Mouse (Mus musculus) ovary, postnatal 10 days (tissue): ENCODE measurements around the gene Rpa3.
A peak's percentile ranks its signal among the peaks of the same experiment; 100 is the strongest.

Experiments used
- DNase-seq: peaks from one replicate; pipeline ENCODE4 v3.0.0; 2022; ENCODE audit warnings: low spot score

Rpa3 gene

DNA sequence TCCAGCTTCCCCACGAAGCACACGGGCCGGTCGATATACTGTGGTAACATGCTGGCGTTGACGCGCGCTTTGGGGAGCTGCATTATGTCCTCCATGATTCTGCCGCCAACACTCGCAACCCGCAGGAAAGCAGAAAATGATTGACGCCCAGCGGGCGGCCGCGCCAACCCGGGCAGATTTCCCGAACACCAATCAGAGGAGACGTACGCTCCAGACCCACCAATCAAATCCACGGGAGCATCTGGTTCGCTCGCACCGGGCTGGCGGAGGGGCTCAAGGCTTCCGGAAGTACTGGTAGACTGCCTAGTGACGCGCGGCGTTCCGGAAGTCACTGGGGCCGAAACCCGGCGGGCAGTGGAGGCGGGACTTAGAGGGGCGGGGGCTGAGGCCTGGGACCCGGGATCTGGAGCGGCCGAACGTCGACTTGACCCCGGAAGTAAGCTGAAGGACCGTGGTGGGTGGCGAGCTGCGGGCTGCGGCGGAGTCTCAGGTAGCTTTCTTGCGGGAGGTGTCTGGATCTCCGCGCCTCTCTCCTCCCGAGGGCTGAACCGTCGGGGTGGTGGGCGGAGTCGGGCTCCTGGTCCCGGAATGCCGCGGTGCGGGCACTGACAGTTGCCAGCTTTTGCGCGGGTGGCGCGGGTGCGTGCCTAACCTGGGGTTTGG is at the start of gene Rpa3, which contains the start of the genes Umad1 and Gm45062:
TSS of gene Rpa3 (minus strand) at position 170 of the 663 bp plus-strand sequence.
TSS of gene Umad1 (plus strand) at position 285 of the 663 bp plus-strand sequence.
TSS of gene Gm45062 (plus strand) at position 447 of the 663 bp plus-strand sequence.
- peak; percentile 90 for DNase-seq

GRCm38 (mm10) chr6:8307878-8308775 is 49.2 kb upstream of the Rpa3 start:
- DNase-seq: no peak

- no peak for DNase-seq
Observed at GRCm38 (mm10) chr6:8299066-8299863, 40.3 kb upstream of the Rpa3 start.

DNA sequence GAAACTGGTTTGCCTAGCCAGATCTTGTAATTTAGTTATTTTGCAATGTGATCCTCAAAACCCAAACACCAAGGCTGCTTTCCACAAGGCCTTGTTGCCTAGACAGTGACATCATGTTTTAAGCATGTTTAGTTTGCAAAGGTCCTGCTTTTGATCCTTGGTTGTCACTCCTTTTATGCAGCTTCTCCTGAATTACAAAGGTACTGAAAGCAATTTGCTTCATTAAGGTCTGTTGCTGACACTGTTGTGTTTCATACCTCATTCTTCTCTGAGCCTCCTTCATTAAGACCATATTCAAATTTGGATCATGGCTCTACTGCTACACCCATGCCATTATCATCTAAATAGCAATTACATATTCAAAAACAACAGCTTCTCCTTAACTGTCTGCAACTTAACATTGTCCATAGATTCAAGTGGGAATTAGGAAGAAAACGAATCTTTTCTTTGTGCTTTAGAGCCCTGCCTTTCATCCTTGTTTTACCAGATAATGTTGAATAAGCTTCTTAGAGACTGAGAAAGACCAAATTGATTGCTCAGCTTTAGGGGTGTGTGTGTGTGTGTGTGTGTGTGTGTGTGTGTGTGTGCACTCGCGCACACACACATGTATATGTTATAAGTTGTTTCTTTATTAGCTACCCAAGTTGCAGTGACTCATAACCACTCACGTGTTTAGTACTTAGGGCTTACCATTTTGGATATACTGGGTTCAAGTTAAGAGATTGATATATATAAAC is 35.2 kb upstream of the Rpa3 start:
- no peak for DNase-seq

DNA sequence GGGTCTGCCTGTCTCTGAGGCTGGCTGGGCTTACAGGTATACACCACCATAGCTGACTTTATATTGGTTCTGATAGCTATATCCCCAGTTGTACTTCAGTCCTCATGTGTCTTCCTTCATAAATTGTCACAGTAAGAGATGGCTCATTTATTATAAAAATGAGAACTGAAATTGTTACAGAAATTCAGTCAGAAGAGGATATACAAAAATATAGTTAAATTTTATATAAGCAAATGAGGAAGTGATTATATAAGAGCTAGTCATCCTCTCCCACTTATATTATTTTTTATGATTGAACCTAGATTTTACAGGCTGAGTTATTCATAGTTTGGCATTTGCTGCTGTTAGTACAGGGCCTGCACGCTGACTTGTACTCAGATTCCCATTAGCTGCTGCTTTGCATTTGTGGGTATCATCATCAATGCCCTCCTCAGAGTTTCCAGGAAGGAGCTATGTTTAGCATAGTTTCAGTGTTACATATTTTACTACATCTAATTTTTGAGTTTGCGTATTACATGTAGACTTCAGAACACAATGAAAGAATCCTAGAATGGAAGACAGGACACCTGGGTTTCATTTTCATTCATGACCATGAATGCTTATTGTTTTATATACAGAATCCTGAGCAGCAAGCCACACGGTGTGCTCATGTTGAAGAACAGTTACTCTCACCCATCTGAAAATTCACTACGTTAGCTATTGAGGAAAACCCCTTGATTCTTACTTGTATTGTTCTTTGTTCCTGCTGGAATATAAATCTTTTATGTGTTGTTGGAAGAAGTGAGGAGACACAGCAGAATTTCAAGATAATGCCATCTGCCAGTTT is 30.0 kb upstream of the Rpa3 start:
- no peak for DNase-seq

DNA sequence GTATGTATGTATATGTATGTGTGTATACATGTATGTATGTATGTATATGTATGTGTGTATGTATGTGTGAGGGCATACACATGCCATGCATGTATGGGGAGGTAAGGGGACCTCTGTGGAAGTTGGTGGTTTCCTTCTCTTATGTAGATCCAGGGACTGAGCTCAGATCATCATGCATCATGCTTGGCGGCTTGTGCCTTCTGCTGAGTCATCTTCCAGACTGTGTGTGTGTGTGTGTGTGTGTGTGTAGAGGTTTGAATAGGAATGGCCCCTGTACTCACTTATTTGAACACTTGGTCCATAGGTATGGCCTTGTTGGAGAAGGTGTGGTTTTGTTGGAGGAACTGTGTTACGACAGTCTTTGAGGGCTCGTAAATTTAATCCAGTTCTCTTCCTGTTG is 27.2 kb upstream of the Rpa3 start:
- DNase-seq: no peak

DNA sequence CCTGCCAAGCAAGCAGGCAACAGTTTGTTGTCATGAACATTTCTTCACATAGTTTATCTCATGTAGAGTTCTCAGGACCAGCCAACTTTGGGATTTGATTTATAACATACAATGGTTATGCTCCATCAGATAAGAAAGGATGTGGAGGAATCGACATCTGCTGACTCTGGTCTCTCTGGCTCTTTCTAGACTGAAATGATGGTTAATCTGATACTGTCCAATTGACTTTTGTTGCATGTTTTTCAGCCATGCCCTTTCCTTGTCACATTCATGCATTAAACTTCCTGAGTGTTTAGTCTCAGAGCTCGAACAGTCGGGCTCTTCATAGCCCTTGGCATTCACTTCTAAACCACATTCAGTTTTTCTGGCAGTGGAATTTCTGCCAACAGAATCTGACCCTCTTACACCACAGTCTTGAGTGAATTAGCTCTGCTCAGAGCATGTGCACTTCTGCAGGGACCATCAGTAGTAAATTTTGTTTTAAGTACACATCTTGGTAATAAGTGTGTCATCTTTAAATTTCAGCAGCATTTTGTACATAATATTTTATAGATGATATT is 26.5 kb upstream of the Rpa3 start:
- DNase-seq: no peak

- no peak for DNase-seq
Observed at GRCm38 (mm10) chr6:8283255-8283654, 24.3 kb upstream of the Rpa3 start.

GRCm38 (mm10) chr6:8278426-8279002 is 19.5 kb upstream of the Rpa3 start:
- no peak for DNase-seq

DNA sequence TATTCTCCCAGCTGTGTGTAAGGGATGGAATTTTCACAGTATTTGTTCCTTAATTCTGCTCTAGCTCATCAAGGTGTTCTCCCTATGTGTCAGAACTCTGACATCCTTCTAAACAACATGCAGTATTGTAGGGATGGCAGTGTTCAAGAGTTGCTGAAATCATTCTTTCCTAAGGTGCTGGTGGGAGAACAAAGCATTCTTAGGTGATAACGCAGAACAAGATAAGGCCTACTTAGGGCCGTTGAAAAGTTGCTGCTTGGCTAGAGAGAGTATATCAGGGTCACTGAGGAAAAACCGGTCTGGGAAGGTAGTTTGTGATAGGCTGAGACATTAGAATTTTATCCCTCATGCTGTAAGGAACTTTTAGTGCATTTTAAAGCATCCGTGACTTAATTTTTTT is 17.5 kb upstream of the Rpa3 start:
- DNase-seq: no peak

GRCm38 (mm10) chr6:8275098-8275497 is 16.1 kb upstream of the Rpa3 start:
- DNase-seq: peak; percentile 12

GRCm38 (mm10) chr6:8274387-8275054 is 15.5 kb upstream of the Rpa3 start:
- no peak for DNase-seq

DNA sequence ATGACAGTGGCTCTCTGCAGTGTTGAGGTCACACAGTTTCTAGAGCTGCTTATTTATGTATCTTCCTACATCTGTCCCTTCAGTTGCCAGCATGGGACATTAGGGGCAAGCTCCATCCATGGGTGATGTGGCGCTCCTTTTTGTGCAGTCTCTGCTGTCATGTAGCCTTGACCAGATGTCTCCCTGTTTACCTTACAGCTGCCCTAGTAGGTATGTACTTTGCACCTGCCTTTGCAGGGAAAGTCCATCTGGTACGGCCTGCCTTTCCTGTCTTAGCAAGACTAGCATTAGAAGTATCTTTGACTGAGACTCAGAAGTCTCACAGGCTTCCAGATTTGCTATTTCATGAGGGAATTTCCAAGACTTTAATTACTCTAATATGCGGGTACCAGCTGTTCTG is 12.1 kb upstream of the Rpa3 start:
- no peak for DNase-seq

DNA sequence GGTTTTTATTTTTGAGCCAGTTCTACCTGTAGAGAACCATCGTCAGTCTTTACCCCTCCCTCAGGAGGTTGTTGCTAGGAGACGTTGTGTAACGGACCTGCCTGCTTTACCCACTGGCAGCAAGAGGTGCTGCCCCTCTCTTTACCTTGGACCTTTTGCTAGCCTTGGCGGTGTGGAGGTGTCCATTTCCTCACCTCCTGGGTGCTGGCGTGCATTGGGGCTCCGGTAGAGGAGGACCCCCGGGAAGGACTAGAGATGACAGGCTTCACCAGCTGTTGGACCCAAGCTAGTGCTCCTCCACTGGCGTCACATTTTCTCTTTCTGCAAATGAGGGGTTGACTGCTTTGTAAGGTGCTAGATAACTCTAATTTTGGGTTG is 683 bp upstream of the Rpa3 start:
- no peak for DNase-seq

GRCm38 (mm10) chr6:8258316-8258715 is 657 bp downstream of the Rpa3 start:
- no peak for DNase-seq

GRCm38 (mm10) chr6:8228596-8228995 is 30.4 kb downstream of the Rpa3 start:
- DNase-seq: no peak

GRCm38 (mm10) chr6:8227035-8227434 is 31.9 kb downstream of the Rpa3 start:
- DNase-seq: no peak

DNA sequence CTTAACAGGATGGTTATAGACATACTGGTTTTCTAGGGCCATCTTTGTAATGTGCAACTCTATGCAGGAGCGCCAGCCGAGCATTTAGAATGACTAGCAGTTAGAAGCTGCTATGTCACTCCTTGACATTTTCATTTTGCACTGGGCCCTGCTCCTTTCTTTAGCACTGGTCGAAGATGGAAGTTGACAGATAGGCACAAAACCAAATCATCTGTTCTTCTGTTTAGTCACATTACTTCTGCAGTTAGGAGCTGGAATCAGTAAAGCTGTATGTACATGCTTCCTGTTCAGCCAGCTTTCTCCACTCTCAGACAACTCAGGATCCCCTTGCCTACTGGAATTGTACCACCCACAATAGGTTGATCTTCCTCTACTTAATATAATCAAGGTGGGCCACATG is 48.3 kb downstream of the Rpa3 start:
- DNase-seq: no peak

- DNase-seq: no peak
Observed at GRCm38 (mm10) chr6:8209866-8210186, 49.1 kb downstream of the Rpa3 start.
